Comparison of ENCODE assay signal across 12 mouse cellular contexts in genomic region chr16:91970461-91970860, GRCm38 (mm10).
DNase-seq lines count a peak whose midpoint lies in the region; ATAC-seq and TF ChIP-seq lines count a peak whose summit lies in the region.
"Had no signal": no experiment of that assay in that cellular context is flagged by ENCODE, and none has a peak within 500 bp of the region (broad histone marks: within the 10 kb centered on the region; RNA-seq: fewer than 3 reads in every experiment).

No protein-coding gene starts in this region.

- H3K4me3 ChIP-seq in forebrain, embryonic 10.5 days = no peak overlapping the region
- no peak overlapping the region for H3K4me3 ChIP-seq in forebrain, embryonic 14.5 days (ENCODE audit: low read depth, low read length)
- no peak overlapping the region for H3K4me3 ChIP-seq in lung, embryonic 15.5 days
- H3K4me3 ChIP-seq in lung, adult 2 months (replicated peaks; ENCODE audit: extremely low read depth, low read depth, low read length) = no peak overlapping the region
- no peak overlapping the region for H3K4me3 ChIP-seq in stomach, postnatal 0 days (ENCODE audit: low read depth, low read length)
- no peak overlapping the region for H3K4me3 ChIP-seq in midbrain, embryonic 15.5 days
- H3K4me3 ChIP-seq: forebrain, embryonic 12.5 days; hindbrain, embryonic 15.5 days; liver, embryonic 15.5 days had no signal

- no peaks in the 10 kb centered on the region for H3K9me3 ChIP-seq in forebrain, embryonic 10.5 days
- H3K9me3 ChIP-seq in forebrain, embryonic 14.5 days (replicated peaks; ENCODE audit: control insufficient read depth, low read length) = no peaks in the 10 kb centered on the region
- H3K9me3 ChIP-seq in lung, embryonic 15.5 days = no peaks in the 10 kb centered on the region
- H3K9me3 ChIP-seq in stomach, postnatal 0 days (ENCODE audit: control insufficient read depth, low read length) = no peaks in the 10 kb centered on the region
- H3K9me3 ChIP-seq in midbrain, embryonic 15.5 days = no peaks in the 10 kb centered on the region
- H3K9me3 ChIP-seq: forebrain, embryonic 12.5 days; hindbrain, embryonic 15.5 days; liver, embryonic 15.5 days had no signal

- H3K27ac ChIP-seq in forebrain, embryonic 10.5 days = peak overlapping the region; percentile 41; the same call in 1 of the 2 replicates
- H3K27ac ChIP-seq in forebrain, embryonic 14.5 days (ENCODE audit: low read depth, low read length) = no peak overlapping the region
- peak overlapping the region; percentile 38 for H3K27ac ChIP-seq in lung, embryonic 15.5 days
- H3K27ac ChIP-seq in stomach, postnatal 0 days (replicated peaks) = no peak overlapping the region
- H3K27ac ChIP-seq in midbrain, embryonic 15.5 days = no peak overlapping the region
- H3K27ac ChIP-seq: forebrain, embryonic 12.5 days; hindbrain, embryonic 15.5 days; liver, embryonic 15.5 days had no signal

- no peak overlapping the region for H3K4me2 ChIP-seq in forebrain, embryonic 14.5 days (ENCODE audit: low read length)
- no peak overlapping the region for H3K4me2 ChIP-seq in lung, embryonic 15.5 days
- no peak overlapping the region for H3K4me2 ChIP-seq in stomach, postnatal 0 days (replicated peaks; ENCODE audit: low read depth)
- H3K4me2 ChIP-seq in midbrain, embryonic 15.5 days = no peak overlapping the region
- H3K4me2 ChIP-seq: forebrain, embryonic 12.5 days; hindbrain, embryonic 15.5 days; liver, embryonic 15.5 days had no signal

- 89% methylated on average over 4 of the region's 4 CpGs for WGBS in forebrain, embryonic 10.5 days
- WGBS in forebrain, embryonic 14.5 days = 85% methylated on average over 4 of the region's 4 CpGs
- WGBS in lung, embryonic 15.5 days = 38% methylated on average over 4 of the region's 4 CpGs
- 54% methylated on average over 4 of the region's 4 CpGs for WGBS in lung, adult 2 months
- 85% methylated on average over 4 of the region's 4 CpGs for WGBS in stomach, postnatal 0 days
- WGBS in midbrain, embryonic 15.5 days = 86% methylated on average over 4 of the region's 4 CpGs

- TF ChIP-seq EP300 in stomach, postnatal 0 days (optimal IDR thresholded peaks at IDR 0.05) = no peak

- no peak for DNase-seq in forebrain, embryonic 10.5 days (ENCODE audit: extremely low spot score, low spot score)
- DNase-seq in forebrain, embryonic 14.5 days (ENCODE audit: low spot score) = no peak
- DNase-seq in lung, adult 2 months = no peak
- peak; percentile 33 to 65 for DNase-seq in heart, postnatal 14 days
- no peak for DNase-seq in stomach, postnatal 0 days (ENCODE audit: low spot score)
- DNase-seq in cerebellum, adult 8-10 months = no peak
- DNase-seq: right cerebral cortex, postnatal 4 days had no signal

- H3K9ac ChIP-seq in forebrain, embryonic 14.5 days (ENCODE audit: low read length) = no peak overlapping the region
- no peak overlapping the region for H3K9ac ChIP-seq in lung, embryonic 15.5 days
- H3K9ac ChIP-seq in stomach, postnatal 0 days (ENCODE audit: low read length) = no peak overlapping the region
- no peak overlapping the region for H3K9ac ChIP-seq in midbrain, embryonic 15.5 days
- H3K9ac ChIP-seq: forebrain, embryonic 12.5 days; hindbrain, embryonic 15.5 days; liver, embryonic 15.5 days had no signal

- no peak for ATAC-seq in forebrain, embryonic 14.5 days
- peak; percentile 92 for ATAC-seq in lung, embryonic 15.5 days (ENCODE audit: borderline replicate concordance, extremely low read depth, low FRiP score, low TSS enrichment)
- ATAC-seq in stomach, postnatal 0 days (ENCODE audit: low FRiP score, low TSS enrichment) = 0 out of 2 replicates have a peak, but pooled peaks have one; percentile 15
- no peak for ATAC-seq in midbrain, embryonic 15.5 days (replicated peaks)

- no peak for TF ChIP-seq CTCF in lung, adult 2 months (IDR thresholded peaks at IDR 0.05; ENCODE audit: insufficient read depth, low read length)
- TF ChIP-seq CTCF in stomach, postnatal 0 days (IDR thresholded peaks at IDR 0.05; ENCODE audit: low read depth) = no peak

- no peaks in the 10 kb centered on the region for H3K36me3 ChIP-seq in forebrain, embryonic 10.5 days (replicated peaks)
- H3K36me3 ChIP-seq in forebrain, embryonic 14.5 days (ENCODE audit: control insufficient read depth, insufficient read depth, low read length) = no peaks in the 10 kb centered on the region
- H3K36me3 ChIP-seq in lung, embryonic 15.5 days = no peaks in the 10 kb centered on the region
- no peaks in the 10 kb centered on the region for H3K36me3 ChIP-seq in stomach, postnatal 0 days (ENCODE audit: control insufficient read depth, insufficient read depth, low read length)
- H3K36me3 ChIP-seq in midbrain, embryonic 15.5 days (replicated peaks) = no peaks in the 10 kb centered on the region
- H3K36me3 ChIP-seq: forebrain, embryonic 12.5 days; hindbrain, embryonic 15.5 days; liver, embryonic 15.5 days had no signal

- H3K27me3 ChIP-seq in forebrain, embryonic 10.5 days (ENCODE audit: poor library complexity, severe bottlenecking) = no peaks in the 10 kb centered on the region
- no peaks in the 10 kb centered on the region for H3K27me3 ChIP-seq in forebrain, embryonic 14.5 days (replicated peaks; ENCODE audit: control insufficient read depth, insufficient read depth, low read length)
- no peaks in the 10 kb centered on the region for H3K27me3 ChIP-seq in lung, embryonic 15.5 days
- no peaks in the 10 kb centered on the region for H3K27me3 ChIP-seq in stomach, postnatal 0 days (ENCODE audit: control insufficient read depth, insufficient read depth, low read length)
- H3K27me3 ChIP-seq in midbrain, embryonic 15.5 days (replicated peaks) = no peaks in the 10 kb centered on the region
- H3K27me3 ChIP-seq: forebrain, embryonic 12.5 days; hindbrain, embryonic 15.5 days had no signal

- intact Hi-C loops in heart, postnatal 14 days (cut with DNase I) = loop anchor here (2.0 kb wide), 1 partner anchor 48 kb away; no protein-coding TSS in a partner anchor

- TF ChIP-seq POLR2A in lung, adult 2 months (IDR thresholded peaks at IDR 0.05; ENCODE audit: borderline replicate concordance, extremely low read depth, low read depth, low read length) = no peak

- peaks cover 25% of the 10 kb centered on the region for H3K4me1 ChIP-seq in forebrain, embryonic 10.5 days
- H3K4me1 ChIP-seq in forebrain, embryonic 14.5 days (ENCODE audit: control insufficient read depth, insufficient read depth, low read length) = no peaks in the 10 kb centered on the region
- H3K4me1 ChIP-seq in lung, embryonic 15.5 days = peaks cover 20% of the 10 kb centered on the region
- peaks cover 10% of the 10 kb centered on the region for H3K4me1 ChIP-seq in lung, adult 2 months (ENCODE audit: control insufficient read depth, insufficient read depth, low read length)
- no peaks in the 10 kb centered on the region for H3K4me1 ChIP-seq in stomach, postnatal 0 days (replicated peaks; ENCODE audit: control insufficient read depth, insufficient read depth)
- H3K4me1 ChIP-seq in midbrain, embryonic 15.5 days = no peaks in the 10 kb centered on the region

Comparison
In these comparisons a context has a peak if more than half of its experiments do, and no peak if none do; other contexts are left out.
1. H3K27ac ChIP-seq: peak in forebrain, embryonic 10.5 days (single experiment) and lung, embryonic 15.5 days (single experiment); none in forebrain, embryonic 14.5 days (single experiment), stomach, postnatal 0 days (single experiment) and midbrain, embryonic 15.5 days (single experiment).
2. DNase-seq: peak in heart, postnatal 14 days (2 of 2); none in forebrain, embryonic 10.5 days (single experiment), forebrain, embryonic 14.5 days (single experiment), lung, adult 2 months (single experiment), stomach, postnatal 0 days (single experiment) and cerebellum, adult 8-10 months (single experiment).
3. ATAC-seq: peak in lung, embryonic 15.5 days (single experiment) and stomach, postnatal 0 days (single experiment); none in forebrain, embryonic 14.5 days (single experiment) and midbrain, embryonic 15.5 days (single experiment).